Mouse (Mus musculus): ENCODE measurements around the gene Cyfip2. TPM values are rescaled to one million over a fixed set of nuclear protein-coding genes. Genes with fewer than 3 reads are reported as not detected.

The Cyfip2 gene
- total and polyA plus RNA-seq, 3 experiments, result 28.8 to 68.8 (median 55.2) TPM

DNA sequence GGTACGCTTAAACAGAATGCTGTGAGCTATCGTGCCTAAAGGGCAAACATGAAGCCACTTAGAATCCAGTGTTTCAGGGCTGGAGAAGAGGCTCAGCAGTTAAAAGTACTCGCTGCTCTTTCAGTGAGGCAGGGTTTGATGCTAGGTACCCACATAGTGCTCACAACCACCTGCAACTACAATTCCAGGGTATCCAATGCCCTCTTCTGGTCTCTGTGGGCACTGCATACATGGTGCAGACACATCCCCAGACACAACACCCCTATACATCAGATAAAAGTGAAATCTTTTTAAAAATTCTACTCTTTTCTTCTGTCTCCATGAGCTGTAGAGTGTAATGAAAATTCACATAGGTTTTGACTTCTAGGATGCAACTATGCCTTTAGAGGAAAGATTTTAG lies 38.7 kb downstream of the Cyfip2 start:
- Histone ChIP-seq H3K4me3 (no peak overlapping the region), H3K36me3 (ENCODE audit: control insufficient read depth, insufficient read depth, low read length) (no peaks in the 10 kb centered on the region; the same call in 1 of the 2 replicates), H3K9ac (ENCODE audit: low read depth, low read length) (no peak overlapping the region), H3K27me3 (ENCODE audit: control insufficient read depth, insufficient read depth, low read length) (no peaks in the 10 kb centered on the region), H3K4me1 (ENCODE audit: control insufficient read depth, insufficient read depth, low read length) (peaks cover 4% of the 10 kb centered on the region; the same call in 1 of the 2 replicates), H3K27ac (no peak overlapping the region), H3K79me2 (replicated peaks; ENCODE audit: control insufficient read depth, insufficient read depth, low read length) (no peaks in the 10 kb centered on the region)
- intact Hi-C loops (cut with DNase I), result loop anchor here (2.0 kb wide), 1 partner anchor 69 kb away; no protein-coding TSS in a partner anchor
- no peak for DNase-seq
- WGBS, result 97% methylated on average over 3 of the region's 3 CpGs
- no peak for TF ChIP-seq EP300 (IDR thresholded peaks at IDR 0.05; ENCODE audit: insufficient read depth, low read depth, low read length)
- no peak for TF ChIP-seq POLR2A (IDR thresholded peaks at IDR 0.05; ENCODE audit: insufficient read depth, low read depth, low read length)
- no peak for TF ChIP-seq CTCF (IDR thresholded peaks at IDR 0.05)

DNA sequence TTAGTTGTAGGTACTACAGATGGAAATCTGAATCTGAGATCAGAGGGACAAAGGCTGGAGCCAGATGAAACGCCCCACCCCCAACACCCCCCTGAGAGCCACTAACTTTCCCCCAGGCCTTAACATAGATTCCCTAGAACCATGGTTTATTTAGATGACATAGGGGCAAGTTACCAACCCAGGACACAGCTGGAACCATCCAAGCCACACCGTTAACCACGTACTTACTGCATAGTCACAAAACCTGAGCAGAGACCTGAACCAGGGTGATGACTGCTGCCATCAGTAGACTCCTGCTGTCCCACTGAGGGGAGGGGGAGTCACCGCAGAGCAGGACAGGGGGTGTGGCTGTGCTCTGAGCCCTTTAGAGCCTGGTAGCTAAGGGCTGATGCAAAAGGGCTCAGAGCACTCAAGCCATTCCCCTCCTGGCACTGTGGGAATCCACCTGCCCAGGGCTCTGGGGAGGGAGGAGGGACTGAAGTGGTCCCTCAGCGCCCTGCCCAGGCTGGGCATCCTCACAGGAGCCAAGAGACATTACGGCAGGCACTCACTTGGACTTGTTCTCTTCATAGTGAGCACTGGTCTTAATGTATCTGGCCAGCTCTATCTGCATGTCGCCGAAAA lies 40.5 kb downstream of the Cyfip2 start:
- Histone ChIP-seq H3K4me3 (no peak overlapping the region), H3K27ac (no peak overlapping the region), H3K27me3 (ENCODE audit: control insufficient read depth, insufficient read depth, low read length) (no peaks in the 10 kb centered on the region), H3K9ac (ENCODE audit: low read depth, low read length) (no peak overlapping the region), H3K79me2 (replicated peaks; ENCODE audit: control insufficient read depth, insufficient read depth, low read length) (no peaks in the 10 kb centered on the region), H3K4me1 (ENCODE audit: control insufficient read depth, insufficient read depth, low read length) (peaks cover 4% of the 10 kb centered on the region; the same call in 1 of the 2 replicates), H3K36me3 (ENCODE audit: control insufficient read depth, insufficient read depth, low read length) (no peaks in the 10 kb centered on the region)
- no peak for DNase-seq
- intact Hi-C loops (cut with DNase I), result no loop called here
- WGBS, result 75% methylated on average over 8 of the region's 8 CpGs
- TF ChIP-seq POLR2A (IDR thresholded peaks at IDR 0.05; ENCODE audit: insufficient read depth, low read depth, low read length) (no peak), EP300 (IDR thresholded peaks at IDR 0.05; ENCODE audit: insufficient read depth, low read depth, low read length) (no peak), CTCF (IDR thresholded peaks at IDR 0.05) (no peak)

DNA sequence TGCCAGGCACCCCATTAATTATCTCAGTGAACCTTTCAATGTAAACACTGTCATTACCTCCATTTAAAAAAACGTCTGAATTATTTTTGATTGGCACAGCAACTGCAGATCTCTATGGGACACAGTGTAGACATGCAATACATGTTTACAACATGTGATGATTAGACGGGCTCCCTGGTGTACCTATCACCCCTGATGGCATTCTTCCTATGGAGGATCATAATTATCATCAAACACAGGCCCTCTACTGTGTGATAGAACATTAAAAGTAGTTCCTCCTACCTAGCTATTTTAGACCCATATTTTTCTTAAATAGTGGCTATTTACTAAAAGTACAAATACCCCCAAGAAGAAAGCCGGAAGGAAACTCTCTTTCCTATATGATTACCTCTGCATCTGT lies 42.8 kb downstream of the Cyfip2 start:
- TF ChIP-seq CTCF (IDR thresholded peaks at IDR 0.05), result no peak
- no peak for TF ChIP-seq EP300 (IDR thresholded peaks at IDR 0.05; ENCODE audit: insufficient read depth, low read depth, low read length)
- no peak for TF ChIP-seq POLR2A (IDR thresholded peaks at IDR 0.05; ENCODE audit: insufficient read depth, low read depth, low read length)
- Histone ChIP-seq H3K4me1 (ENCODE audit: control insufficient read depth, insufficient read depth, low read length) (no peaks in the 10 kb centered on the region), H3K9ac (ENCODE audit: low read depth, low read length) (no peak overlapping the region), H3K4me3 (no peak overlapping the region), H3K79me2 (replicated peaks; ENCODE audit: control insufficient read depth, insufficient read depth, low read length) (no peaks in the 10 kb centered on the region), H3K27me3 (ENCODE audit: control insufficient read depth, insufficient read depth, low read length) (no peaks in the 10 kb centered on the region), H3K27ac (no peak overlapping the region), H3K36me3 (ENCODE audit: control insufficient read depth, insufficient read depth, low read length) (no peaks in the 10 kb centered on the region)
- intact Hi-C loops (cut with DNase I), result loop anchor here (1.0 kb wide), 1 partner anchor 161 kb away; no protein-coding TSS in a partner anchor
- DNase-seq, result no peak
- 67% methylated on average over 3 of the region's 3 CpGs for WGBS

- Histone ChIP-seq H3K36me3 (ENCODE audit: control insufficient read depth, insufficient read depth, low read length) (no peaks in the 10 kb centered on the region), H3K9ac (ENCODE audit: low read depth, low read length) (no peak overlapping the region), H3K79me2 (replicated peaks; ENCODE audit: control insufficient read depth, insufficient read depth, low read length) (no peaks in the 10 kb centered on the region), H3K4me3 (no peak overlapping the region), H3K27ac (no peak overlapping the region), H3K4me1 (ENCODE audit: control insufficient read depth, insufficient read depth, low read length) (no peaks in the 10 kb centered on the region), H3K27me3 (ENCODE audit: control insufficient read depth, insufficient read depth, low read length) (no peaks in the 10 kb centered on the region)
- intact Hi-C loops (cut with DNase I), result loop anchor here (1.0 kb wide), 1 partner anchor 162 kb away; no protein-coding TSS in a partner anchor
- no peak for DNase-seq
- WGBS, result 77% methylated on average over 9 of the region's 9 CpGs
- no peak for TF ChIP-seq CTCF (IDR thresholded peaks at IDR 0.05)
- TF ChIP-seq EP300 (IDR thresholded peaks at IDR 0.05; ENCODE audit: insufficient read depth, low read depth, low read length), result no peak
- TF ChIP-seq POLR2A (IDR thresholded peaks at IDR 0.05; ENCODE audit: insufficient read depth, low read depth, low read length), result no peak
These were observed 43.3 kb downstream of the Cyfip2 start for GRCm38 (mm10) chr11:46269391-46269790.

DNA sequence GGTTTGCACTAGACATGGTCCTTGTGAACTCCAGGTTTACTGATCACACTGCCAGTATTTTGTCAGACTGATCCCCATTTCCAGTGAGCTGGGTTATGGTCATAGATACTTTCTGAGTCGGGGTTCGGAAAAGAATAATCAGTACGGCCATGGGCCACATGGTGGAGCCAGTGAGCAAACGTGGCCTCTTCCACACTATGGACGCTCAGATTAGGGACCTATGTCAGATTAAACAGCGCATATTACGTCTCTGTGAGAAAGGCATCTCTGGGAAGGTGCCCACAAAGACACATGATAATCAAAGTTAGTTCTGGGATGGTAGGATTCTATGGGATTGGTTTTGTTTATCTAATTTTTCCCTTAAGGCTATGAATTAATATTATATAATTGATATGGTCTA lies 43.7 kb downstream of the Cyfip2 start:
- WGBS, result 10% methylated on average over 7 of the region's 7 CpGs
- intact Hi-C loops (cut with DNase I), result loop anchor here (1.0 kb wide), 1 partner anchor 162 kb away; no protein-coding TSS in a partner anchor

More for the DNA sequence above, 43.7 kb downstream of the Cyfip2 start:
- no peaks in the 10 kb centered on the region for H3K4me1 ChIP-seq (ENCODE audit: control insufficient read depth, insufficient read depth, low read length)
- H3K36me3 ChIP-seq (ENCODE audit: control insufficient read depth, insufficient read depth, low read length), result no peaks in the 10 kb centered on the region
- H3K27ac ChIP-seq, result no peak overlapping the region
- no peak overlapping the region for H3K9ac ChIP-seq (ENCODE audit: low read depth, low read length)
- TF ChIP-seq POLR2A (IDR thresholded peaks at IDR 0.05; ENCODE audit: insufficient read depth, low read depth, low read length) (no peak), EP300 (IDR thresholded peaks at IDR 0.05; ENCODE audit: insufficient read depth, low read depth, low read length) (0 out of 2 replicates have a peak, but pooled peaks have one; percentile 14), CTCF (IDR thresholded peaks at IDR 0.05) (peak; percentile 84)
- no peak overlapping the region for H3K4me3 ChIP-seq
- H3K27me3 ChIP-seq (ENCODE audit: control insufficient read depth, insufficient read depth, low read length), result no peaks in the 10 kb centered on the region
- H3K79me2 ChIP-seq (replicated peaks; ENCODE audit: control insufficient read depth, insufficient read depth, low read length), result no peaks in the 10 kb centered on the region
- DNase-seq, result peak; percentile 39 to 61

Data from heart, adult 2 months (tissue).